Mouse (Mus musculus): ENCODE results near the gene Mvb12b. TPM values are rescaled to one million over a fixed set of nuclear protein-coding genes. Genes with fewer than 3 reads are reported as not detected.

The Mvb12b gene
- polyA plus RNA-seq, 1 experiment: 13.6 TPM

DNA sequence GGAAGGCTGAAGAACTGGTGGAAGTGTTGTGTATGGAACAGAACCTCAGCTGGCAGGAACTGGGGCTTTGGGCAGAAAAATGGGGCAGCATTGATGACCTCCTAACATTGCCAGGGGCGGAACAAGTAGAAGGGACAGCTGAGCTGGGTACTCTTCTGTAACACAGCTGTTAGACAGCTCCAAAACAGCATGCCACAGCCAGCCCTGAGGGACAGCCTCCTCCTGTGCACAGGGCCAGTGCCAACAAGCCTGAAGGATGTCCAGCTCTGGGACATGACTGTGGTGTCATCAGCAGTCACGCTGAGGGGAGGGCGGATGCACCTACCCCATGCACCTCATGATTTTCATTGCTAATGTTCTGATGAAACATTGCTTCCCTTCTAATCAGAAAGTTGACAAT is 78.7 kb downstream of the Mvb12b start:
- no peak for DNase-seq (ENCODE audit: low read depth in 1 of 2, low spot score in 2 of 2)
- Histone ChIP-seq H3K4me3 (ENCODE audit: extremely low read depth, insufficient read depth, insufficient read length) (no peak overlapping the region), H3K4me1 (ENCODE audit: control insufficient read depth, insufficient read depth, insufficient read length) (peaks cover 3% of the 10 kb centered on the region; the same call in 1 of the 2 replicates), H3K27me3 (ENCODE audit: control insufficient read depth, insufficient read depth, low read length) (no peaks in the 10 kb centered on the region), H3K36me3 (ENCODE audit: control insufficient read depth, insufficient read depth, low read length) (no peaks in the 10 kb centered on the region), H3K27ac (ENCODE audit: insufficient read depth, low read length) (no peak overlapping the region)
- WGBS: 69% methylated on average over 3 of the region's 3 CpGs
- TF ChIP-seq CTCF (IDR thresholded peaks at IDR 0.05; ENCODE audit: extremely low read depth, insufficient read depth, insufficient read length, insufficient replicate concordance): no peak
- TF ChIP-seq POLR2A (IDR thresholded peaks at IDR 0.05; ENCODE audit: low read depth, low read length): no peak

- Histone ChIP-seq H3K27me3 (ENCODE audit: control insufficient read depth, insufficient read depth, low read length) (no peaks in the 10 kb centered on the region), H3K4me1 (ENCODE audit: control insufficient read depth, insufficient read depth, insufficient read length) (peaks cover 11% of the 10 kb centered on the region; the same call in 1 of the 2 replicates), H3K36me3 (ENCODE audit: control insufficient read depth, insufficient read depth, low read length) (no peaks in the 10 kb centered on the region), H3K4me3 (ENCODE audit: extremely low read depth, insufficient read depth, insufficient read length) (no peak overlapping the region), H3K27ac (ENCODE audit: insufficient read depth, low read length) (no peak overlapping the region)
- 72% methylated on average over 5 of the region's 5 CpGs for WGBS
- TF ChIP-seq CTCF (IDR thresholded peaks at IDR 0.05; ENCODE audit: extremely low read depth, insufficient read depth, insufficient read length, insufficient replicate concordance): no peak
- TF ChIP-seq POLR2A (IDR thresholded peaks at IDR 0.05; ENCODE audit: low read depth, low read length): no peak
- DNase-seq (ENCODE audit: low read depth in 1 of 2, low spot score in 2 of 2): no peak
Measured at GRCm38 (mm10) chr2:33808032-33808431, 79.7 kb downstream of the Mvb12b start.

- Histone ChIP-seq H3K27me3 (ENCODE audit: control insufficient read depth, insufficient read depth, low read length) (no peaks in the 10 kb centered on the region), H3K4me3 (ENCODE audit: extremely low read depth, insufficient read depth, insufficient read length) (no peak overlapping the region), H3K4me1 (ENCODE audit: control insufficient read depth, insufficient read depth, insufficient read length) (peaks cover 17% of the 10 kb centered on the region; the same call in 1 of the 2 replicates), H3K27ac (ENCODE audit: insufficient read depth, low read length) (no peak overlapping the region), H3K36me3 (ENCODE audit: control insufficient read depth, insufficient read depth, low read length) (no peaks in the 10 kb centered on the region)
- no peak for DNase-seq (ENCODE audit: low read depth in 1 of 2, low spot score in 2 of 2)
- WGBS: 77% methylated on average over 11 of the region's 11 CpGs
- TF ChIP-seq POLR2A (IDR thresholded peaks at IDR 0.05; ENCODE audit: low read depth, low read length): no peak
- TF ChIP-seq CTCF (IDR thresholded peaks at IDR 0.05; ENCODE audit: extremely low read depth, insufficient read depth, insufficient read length, insufficient replicate concordance): no peak
Measured at GRCm38 (mm10) chr2:33805640-33806039, 82.1 kb downstream of the Mvb12b start.

GRCm38 (mm10) chr2:33803717-33804214 is 84.0 kb downstream of the Mvb12b start:
- H3K4me1 ChIP-seq (ENCODE audit: control insufficient read depth, insufficient read depth, insufficient read length): peaks cover 17% of the 10 kb centered on the region; the same call in 1 of the 2 replicates
- H3K27me3 ChIP-seq (ENCODE audit: control insufficient read depth, insufficient read depth, low read length): no peaks in the 10 kb centered on the region
- H3K4me3 ChIP-seq (ENCODE audit: extremely low read depth, insufficient read depth, insufficient read length): no peak overlapping the region
- H3K36me3 ChIP-seq (ENCODE audit: control insufficient read depth, insufficient read depth, low read length): no peaks in the 10 kb centered on the region
- WGBS: 15% methylated on average over 4 of the region's 4 CpGs
- peak; percentile 45 to 64 for DNase-seq (ENCODE audit: low read depth in 1 of 2, low spot score in 2 of 2)
- peak overlapping the region; percentile 67 for H3K27ac ChIP-seq (ENCODE audit: insufficient read depth, low read length)
- TF ChIP-seq CTCF (IDR thresholded peaks at IDR 0.05; ENCODE audit: extremely low read depth, insufficient read depth, insufficient read length, insufficient replicate concordance) (no peak), POLR2A (IDR thresholded peaks at IDR 0.05; ENCODE audit: low read depth, low read length) (no peak)

- peak overlapping the region; percentile 67 for H3K27ac ChIP-seq (ENCODE audit: insufficient read depth, low read length)
- no peak overlapping the region for H3K4me3 ChIP-seq (ENCODE audit: extremely low read depth, insufficient read depth, insufficient read length)
- no peak for DNase-seq (ENCODE audit: low read depth in 1 of 2, low spot score in 2 of 2)
- 67% methylated on average over 12 of the region's 12 CpGs for WGBS
- peaks cover 17% of the 10 kb centered on the region; the same call in 1 of the 2 replicates for H3K4me1 ChIP-seq (ENCODE audit: control insufficient read depth, insufficient read depth, insufficient read length)
- no peak for TF ChIP-seq POLR2A (IDR thresholded peaks at IDR 0.05; ENCODE audit: low read depth, low read length)
- TF ChIP-seq CTCF (IDR thresholded peaks at IDR 0.05; ENCODE audit: extremely low read depth, insufficient read depth, insufficient read length, insufficient replicate concordance): no peak
- H3K27me3 ChIP-seq (ENCODE audit: control insufficient read depth, insufficient read depth, low read length): no peaks in the 10 kb centered on the region
- H3K36me3 ChIP-seq (ENCODE audit: control insufficient read depth, insufficient read depth, low read length): no peaks in the 10 kb centered on the region
Measured at GRCm38 (mm10) chr2:33803083-33803615, 84.6 kb downstream of the Mvb12b start.

GRCm38 (mm10) chr2:33801760-33802159 is 86.0 kb downstream of the Mvb12b start:
- Histone ChIP-seq H3K4me1 (ENCODE audit: control insufficient read depth, insufficient read depth, insufficient read length) (peaks cover 17% of the 10 kb centered on the region; the same call in 1 of the 2 replicates), H3K36me3 (ENCODE audit: control insufficient read depth, insufficient read depth, low read length) (no peaks in the 10 kb centered on the region), H3K27ac (ENCODE audit: insufficient read depth, low read length) (no peak overlapping the region), H3K27me3 (ENCODE audit: control insufficient read depth, insufficient read depth, low read length) (no peaks in the 10 kb centered on the region), H3K4me3 (ENCODE audit: extremely low read depth, insufficient read depth, insufficient read length) (no peak overlapping the region)
- DNase-seq (ENCODE audit: low read depth in 1 of 2, low spot score in 2 of 2): no peak
- TF ChIP-seq CTCF (IDR thresholded peaks at IDR 0.05; ENCODE audit: extremely low read depth, insufficient read depth, insufficient read length, insufficient replicate concordance) (no peak), POLR2A (IDR thresholded peaks at IDR 0.05; ENCODE audit: low read depth, low read length) (no peak)
- WGBS: 90% methylated on average over 13 of the region's 13 CpGs

GRCm38 (mm10) chr2:33801336-33801735 is 86.4 kb downstream of the Mvb12b start:
- no peak overlapping the region for H3K27ac ChIP-seq (ENCODE audit: insufficient read depth, low read length)
- H3K27me3 ChIP-seq (ENCODE audit: control insufficient read depth, insufficient read depth, low read length): no peaks in the 10 kb centered on the region
- TF ChIP-seq CTCF (IDR thresholded peaks at IDR 0.05; ENCODE audit: extremely low read depth, insufficient read depth, insufficient read length, insufficient replicate concordance) (no peak), POLR2A (IDR thresholded peaks at IDR 0.05; ENCODE audit: low read depth, low read length) (no peak)
- H3K4me1 ChIP-seq (ENCODE audit: control insufficient read depth, insufficient read depth, insufficient read length): peaks cover 17% of the 10 kb centered on the region; the same call in 1 of the 2 replicates
- 93% methylated on average over 8 of the region's 8 CpGs for WGBS
- no peak overlapping the region for H3K4me3 ChIP-seq (ENCODE audit: extremely low read depth, insufficient read depth, insufficient read length)
- DNase-seq (ENCODE audit: low read depth in 1 of 2, low spot score in 2 of 2): no peak
- H3K36me3 ChIP-seq (ENCODE audit: control insufficient read depth, insufficient read depth, low read length): no peaks in the 10 kb centered on the region
